Mouse (Mus musculus) leukemia stem cell, adult 10-12 weeks (primary cell): ENCODE measurements around the gene Dbil5. TPM values are rescaled to one million over a fixed set of nuclear protein-coding genes. Genes with fewer than 3 reads are reported as not detected.

Source experiments
- polyA plus RNA-seq: library from polyadenylated mRNA; stranded (reverse); fragments of >175 nt; gene quantifications from 2 replicates; pipeline ENCODE4 v1.2.3, GENCODE M21; 2012; ENCODE audit warnings: low replicate concordance

Dbil5 gene
- polyA plus RNA-seq, result 0.82 TPM in 1 of 2 replicates, not detected in the other

DNA sequence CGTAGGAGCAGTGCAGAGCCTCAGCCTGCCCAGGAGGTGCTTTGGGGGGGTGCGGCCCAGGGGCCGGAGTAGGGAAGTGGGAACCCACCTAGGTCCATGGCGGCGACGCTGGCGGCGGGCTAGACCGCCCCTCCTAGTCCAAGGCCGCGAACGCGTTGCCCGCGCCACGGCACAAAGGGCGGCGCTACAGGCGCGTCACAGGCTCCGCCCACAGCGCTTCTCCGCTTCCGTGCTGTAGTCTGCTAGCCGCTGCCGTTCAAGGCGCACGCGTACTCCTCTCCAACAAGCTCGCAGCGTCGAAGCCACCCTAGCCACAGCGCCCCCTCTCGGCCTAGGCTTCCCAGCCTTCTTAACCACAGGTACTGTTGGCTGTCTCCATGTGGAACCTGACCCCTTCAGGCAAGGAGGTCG, at the start of gene Dbil5, which contains the start of gene Gemin4:
Gene Dbil5, plus strand, starts transcription at position 219 of the 411 bp plus-strand sequence.
Gene Gemin4, minus strand, starts transcription at position 275 of the 411 bp plus-strand sequence.

DNA sequence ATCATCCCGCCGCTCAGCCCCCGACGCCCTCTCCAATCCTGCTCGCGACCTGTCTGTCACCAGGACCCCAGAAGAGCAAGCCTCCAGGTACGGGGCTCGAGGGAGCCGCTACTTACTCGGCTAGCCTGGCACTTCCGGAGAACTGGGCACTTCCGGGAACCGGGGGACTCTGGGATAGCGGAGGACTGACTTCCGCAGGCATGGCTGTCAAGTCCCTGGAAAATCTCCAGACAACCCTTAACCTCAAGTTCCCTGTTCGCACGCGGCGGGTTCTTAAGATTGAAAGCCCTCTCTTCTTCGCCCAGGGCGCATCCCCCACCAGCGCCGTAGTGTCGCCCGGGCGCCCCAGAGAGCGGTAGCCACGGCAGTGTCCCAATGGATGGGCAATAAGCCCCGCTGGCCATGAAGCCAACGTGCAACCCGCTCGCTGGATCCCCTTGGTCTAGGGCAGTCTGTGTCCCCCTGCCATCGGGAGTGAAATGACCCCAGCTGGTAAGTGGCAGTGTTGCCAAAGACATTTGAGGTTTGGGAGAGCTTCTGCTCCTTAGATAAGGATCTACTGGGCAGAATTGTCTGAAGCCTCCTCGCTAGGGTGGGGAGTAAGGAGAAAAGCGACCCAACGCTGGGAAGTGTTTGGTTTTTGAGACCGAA, 37.8 kb upstream of the Dbil5 start, which contains the start of the genes Vps53 and Fam57a:
Gene Vps53, minus strand, starts transcription at position 153 of the 651 bp plus-strand sequence.
Gene Fam57a, plus strand, starts transcription at position 177 of the 651 bp plus-strand sequence.

DNA sequence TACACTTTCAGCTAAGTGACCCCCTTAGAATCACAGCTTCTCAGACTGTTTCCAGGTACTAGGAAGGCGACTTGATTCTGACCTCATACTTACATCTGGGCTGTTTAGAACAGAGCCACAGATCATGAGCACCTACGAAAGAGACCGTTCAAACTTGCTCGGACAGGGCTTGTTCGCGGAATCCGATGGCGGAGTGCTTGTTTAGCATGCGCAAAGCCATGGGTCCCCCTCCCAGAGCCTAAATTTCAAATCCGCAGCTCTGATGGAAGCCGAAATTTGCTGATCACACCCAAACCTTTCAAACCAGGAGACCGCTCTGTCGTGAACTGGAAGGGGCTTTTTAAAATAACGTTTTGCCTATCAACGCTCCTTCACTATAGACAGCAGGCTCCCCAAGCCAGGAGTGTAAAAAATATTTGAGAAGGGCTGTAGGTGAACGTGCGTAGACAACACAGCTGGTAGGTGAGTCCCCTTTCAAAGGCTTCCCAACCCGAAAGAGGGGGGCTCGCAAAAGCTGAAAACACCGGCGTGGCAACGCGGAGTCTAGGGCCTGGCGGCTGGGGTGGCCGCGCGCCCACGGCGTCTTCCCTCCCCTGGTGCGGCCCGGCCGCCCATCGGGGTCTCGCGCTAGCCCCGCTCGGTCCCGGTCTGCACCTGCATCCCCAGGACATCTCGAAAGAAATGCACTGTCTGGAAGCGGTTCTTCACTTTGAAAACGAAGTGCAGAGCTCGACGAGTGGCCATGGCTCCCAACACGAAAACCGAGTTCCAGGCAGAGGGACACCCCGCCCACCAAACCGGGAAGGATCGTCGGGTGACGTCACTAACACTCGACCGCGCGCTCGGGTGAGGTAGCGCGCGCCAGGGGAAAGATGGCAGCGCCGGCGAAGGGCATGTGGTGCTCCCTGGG, 25.7 kb downstream of the Dbil5 start, which contains the start of the genes Mrm3 and Glod4:
Gene Mrm3, plus strand, starts transcription at position 815 of the 910 bp plus-strand sequence.
Gene Glod4, minus strand, starts transcription at position 825 of the 910 bp plus-strand sequence.

Other genes starting within 250 kb of the Dbil5 start
- not detected in 2 replicates for gene 1700016K19Rik, start 217.7 kb upstream of the Dbil5 start, polyA plus RNA-seq
- 4.4 and 5.5 TPM in 2 replicates for gene Rflnb, start 189.8 kb upstream of the Dbil5 start, polyA plus RNA-seq
- 8.7 and 17.2 TPM in 2 replicates for gene Vps53, start 38.0 kb upstream of the Dbil5 start, polyA plus RNA-seq
- gene Fam57a, start 37.9 kb upstream of the Dbil5 start, polyA plus RNA-seq, result 1.1 and 1.4 TPM in 2 replicates
- 1.4 and 4.3 TPM in 2 replicates for gene Gemin4, start 56 bp downstream of the Dbil5 start, polyA plus RNA-seq
- gene Mrm3, start 26.1 kb downstream of the Dbil5 start, polyA plus RNA-seq, result 9.7 and 11.2 TPM in 2 replicates
- gene Glod4, start 26.1 kb downstream of the Dbil5 start, polyA plus RNA-seq, result 0.62 and 1.1 TPM in 2 replicates
- 2.5 and 4.4 TPM in 2 replicates for gene Nxn, start 181.5 kb downstream of the Dbil5 start, polyA plus RNA-seq
- 7.1 and 13.8 TPM in 2 replicates for gene Timm22, start 189.3 kb downstream of the Dbil5 start, polyA plus RNA-seq